Mouse (Mus musculus): Measurements from ENCODE around the gene Igsf3. TPM values are rescaled to one million over a fixed set of nuclear protein-coding genes. Genes with fewer than 3 reads are reported as not detected.
A peak's percentile ranks its signal among the peaks of the same experiment; 100 is the strongest.

Igsf3 gene
- polyA plus RNA-seq, 1 experiment: 24.9 TPM

DNA sequence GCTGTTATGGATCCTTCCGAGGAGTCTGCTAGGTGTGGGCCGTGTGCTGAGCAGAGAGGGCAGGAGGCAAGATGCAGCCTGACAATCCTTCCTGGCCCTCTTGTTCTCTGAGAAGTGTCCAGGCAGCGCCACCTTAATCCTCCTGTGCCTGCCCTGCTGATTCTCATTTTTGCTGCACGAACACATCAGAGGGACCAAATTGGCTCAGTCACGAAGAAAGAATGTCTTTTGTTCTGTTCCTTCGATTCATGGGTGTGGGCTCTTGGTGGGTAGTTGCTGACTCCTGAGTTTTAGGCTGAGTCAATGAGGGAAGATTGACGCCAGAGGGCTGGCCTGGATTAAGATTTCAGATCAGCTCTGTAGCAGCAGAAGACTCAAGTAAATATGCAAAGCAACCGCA is 84.9 kb downstream of the Igsf3 start:
- TF ChIP-seq CTCF (IDR thresholded peaks at IDR 0.05; ENCODE audit: borderline replicate concordance, insufficient read depth, low read length) (no peak), POLR2A (IDR thresholded peaks at IDR 0.05; ENCODE audit: low read depth, low read length) (no peak)
- Histone ChIP-seq H3K27ac (ENCODE audit: insufficient read depth, low read length) (peak overlapping the region; percentile 45), H3K4me3 (ENCODE audit: insufficient read depth, low read length) (no peak overlapping the region), H3K4me1 (ENCODE audit: control insufficient read depth, insufficient read depth, low read length) (peaks cover 2% of the 10 kb centered on the region; the same call in 1 of the 2 replicates)

DNA sequence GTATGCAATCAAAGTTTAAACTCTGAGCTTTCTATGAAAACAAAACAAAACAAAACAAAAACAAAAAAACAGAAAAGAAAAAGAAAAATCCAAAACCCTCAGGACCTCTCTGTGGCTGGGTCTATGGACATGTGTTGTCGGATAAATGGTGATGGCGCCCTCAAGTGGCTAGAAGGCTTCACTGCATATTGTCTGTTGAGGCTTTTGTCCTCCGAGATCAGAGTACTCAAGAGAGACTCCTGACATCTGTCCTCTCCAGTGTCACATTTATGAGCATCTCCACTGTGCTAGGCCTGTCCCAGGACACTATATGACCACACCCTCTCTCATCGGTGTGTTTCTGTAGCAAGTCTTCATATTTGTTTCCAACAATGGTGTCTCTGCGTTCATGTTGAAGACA is 85.4 kb downstream of the Igsf3 start:
- peak overlapping the region; percentile 55 for H3K27ac ChIP-seq (ENCODE audit: insufficient read depth, low read length)
- no peak for TF ChIP-seq POLR2A (IDR thresholded peaks at IDR 0.05; ENCODE audit: low read depth, low read length)
- TF ChIP-seq CTCF (IDR thresholded peaks at IDR 0.05; ENCODE audit: borderline replicate concordance, insufficient read depth, low read length): peak; percentile 38; the same call in 1 of the 2 replicates

DNA sequence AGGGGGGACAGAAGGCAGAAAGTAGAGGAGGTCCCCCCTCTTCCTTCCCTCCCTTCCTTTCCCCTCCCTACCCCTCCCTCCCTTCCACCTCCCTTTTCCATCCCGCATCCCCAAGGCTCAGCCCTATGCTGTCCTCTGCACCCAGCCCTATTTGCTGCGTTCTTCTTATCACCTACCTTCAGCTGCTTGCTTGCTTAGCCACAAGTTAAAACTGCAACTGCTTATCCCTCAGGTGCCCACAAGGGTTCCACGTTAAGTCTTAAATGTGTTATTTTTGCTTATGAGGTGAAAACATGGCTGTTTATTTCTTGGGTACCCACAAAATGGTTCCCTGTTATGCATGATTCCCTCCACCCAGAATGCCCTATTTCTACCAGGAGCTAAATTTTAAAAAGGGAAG is 86.6 kb downstream of the Igsf3 start:
- no peak overlapping the region for H3K4me3 ChIP-seq (ENCODE audit: insufficient read depth, low read length)
- H3K4me1 ChIP-seq (ENCODE audit: control insufficient read depth, insufficient read depth, low read length): peaks cover 2% of the 10 kb centered on the region; the same call in 1 of the 2 replicates
- H3K27ac ChIP-seq (ENCODE audit: insufficient read depth, low read length): no peak overlapping the region
- TF ChIP-seq POLR2A (IDR thresholded peaks at IDR 0.05; ENCODE audit: low read depth, low read length) (no peak), CTCF (IDR thresholded peaks at IDR 0.05; ENCODE audit: borderline replicate concordance, insufficient read depth, low read length) (no peak)

More for the DNA sequence above, 85.4 kb downstream of the Igsf3 start:
- no peak overlapping the region for H3K4me3 ChIP-seq (ENCODE audit: insufficient read depth, low read length)
- peaks cover 2% of the 10 kb centered on the region; the same call in 1 of the 2 replicates for H3K4me1 ChIP-seq (ENCODE audit: control insufficient read depth, insufficient read depth, low read length)

DNA sequence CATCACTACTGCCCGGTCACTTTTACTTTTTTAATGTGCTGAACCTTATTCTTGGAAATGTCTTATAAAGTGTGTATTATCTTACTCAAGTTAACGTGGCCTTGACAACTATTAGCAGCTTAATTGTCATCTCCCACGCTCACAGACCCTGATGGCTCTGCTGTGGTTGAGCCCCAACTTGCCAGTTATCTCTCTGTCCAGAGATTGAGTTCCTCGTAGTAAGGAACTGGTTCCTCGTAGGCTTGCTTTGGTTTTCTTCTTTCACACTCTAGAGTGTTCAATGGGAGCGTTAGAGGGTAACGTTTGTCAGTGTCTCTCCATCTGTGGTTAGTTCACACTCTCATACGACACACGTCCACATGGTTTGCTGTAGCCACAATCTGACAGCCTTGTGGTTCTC is 92.8 kb downstream of the Igsf3 start:
- Histone ChIP-seq H3K4me3 (ENCODE audit: insufficient read depth, low read length) (no peak overlapping the region), H3K4me1 (ENCODE audit: control insufficient read depth, insufficient read depth, low read length) (peaks cover 3% of the 10 kb centered on the region), H3K27ac (ENCODE audit: insufficient read depth, low read length) (no peak overlapping the region)
- TF ChIP-seq POLR2A (IDR thresholded peaks at IDR 0.05; ENCODE audit: low read depth, low read length) (no peak), CTCF (IDR thresholded peaks at IDR 0.05; ENCODE audit: borderline replicate concordance, insufficient read depth, low read length) (no peak)

DNA sequence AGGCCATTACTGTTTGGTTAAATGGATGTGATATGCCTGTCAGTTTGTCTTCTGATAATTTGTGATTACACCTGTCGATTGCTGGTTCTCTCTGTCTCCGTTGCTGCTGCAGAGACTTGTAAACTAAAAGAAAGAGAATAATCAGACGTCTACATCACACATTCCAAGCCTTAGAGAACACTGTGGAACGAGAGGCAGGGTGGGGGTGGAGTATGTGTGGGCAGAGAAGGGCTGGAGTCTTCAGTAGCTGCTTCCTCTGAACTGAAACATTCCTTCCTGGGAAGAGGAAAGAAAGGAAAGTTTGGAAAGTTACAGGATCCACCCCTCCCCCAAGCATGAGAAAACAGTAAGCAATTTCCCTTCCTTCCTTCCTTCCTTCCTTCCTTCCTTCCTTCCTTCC is 95.0 kb downstream of the Igsf3 start:
- Histone ChIP-seq H3K27ac (ENCODE audit: insufficient read depth, low read length) (no peak overlapping the region), H3K4me1 (ENCODE audit: control insufficient read depth, insufficient read depth, low read length) (peaks cover 3% of the 10 kb centered on the region), H3K4me3 (ENCODE audit: insufficient read depth, low read length) (no peak overlapping the region)
- no peak for TF ChIP-seq CTCF (IDR thresholded peaks at IDR 0.05; ENCODE audit: borderline replicate concordance, insufficient read depth, low read length)
- TF ChIP-seq POLR2A (IDR thresholded peaks at IDR 0.05; ENCODE audit: low read depth, low read length): no peak

DNA sequence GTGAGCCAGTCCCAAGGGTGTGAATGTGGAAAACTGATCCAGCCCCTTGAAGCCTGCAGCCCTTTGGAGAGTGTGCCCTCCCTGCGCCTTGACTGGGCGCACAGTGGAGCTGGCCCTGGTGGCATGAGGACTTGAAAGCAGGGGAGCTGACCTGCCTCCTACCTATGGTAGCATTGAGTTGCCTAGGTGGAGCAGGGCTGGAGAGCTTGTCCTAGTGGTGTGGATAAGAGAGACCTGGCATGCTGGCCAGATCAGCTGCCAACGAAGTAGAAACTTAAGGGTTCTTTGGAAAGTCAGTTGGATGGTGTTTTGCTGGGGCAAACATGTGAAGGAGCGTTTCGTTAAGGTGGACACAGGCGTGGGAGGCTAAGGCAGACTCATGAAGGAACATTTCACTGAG is 105.1 kb downstream of the Igsf3 start:
- no peak overlapping the region for H3K27ac ChIP-seq (ENCODE audit: insufficient read depth, low read length)

DNA sequence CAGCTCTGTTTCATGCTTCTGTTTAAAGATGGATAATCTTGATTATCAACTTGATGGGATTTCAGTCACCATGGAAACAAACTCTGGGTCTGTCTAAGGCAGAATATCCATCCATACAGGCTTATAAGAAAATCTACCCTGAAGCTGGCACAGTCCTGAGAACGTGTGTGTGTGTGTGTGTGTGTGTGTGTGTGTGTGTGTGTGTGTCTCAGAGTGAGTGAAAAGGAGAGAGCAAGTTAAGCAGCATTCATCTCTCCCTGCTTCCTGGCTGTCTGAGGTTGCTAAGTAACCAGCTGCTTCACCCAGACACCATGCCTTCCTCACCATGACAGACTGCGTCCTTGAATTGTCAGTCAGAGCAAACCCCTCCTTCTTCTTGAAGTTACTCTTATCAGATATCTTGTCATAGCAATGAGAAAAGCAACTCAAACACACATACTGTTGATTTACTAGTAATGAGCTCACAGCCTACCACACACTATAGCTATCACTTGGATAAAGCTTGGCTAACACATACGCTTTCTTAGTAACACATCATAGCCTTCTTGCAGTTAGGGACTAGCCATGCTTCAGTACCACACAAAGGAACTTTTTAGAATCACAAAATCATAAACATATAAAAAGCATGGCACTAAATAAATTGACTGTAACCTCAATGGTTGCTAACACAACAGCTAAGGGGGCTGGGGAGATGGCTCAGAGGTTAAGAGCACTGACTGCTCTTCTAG is 106.5 kb downstream of the Igsf3 start:
- TF ChIP-seq POLR2A (IDR thresholded peaks at IDR 0.05; ENCODE audit: low read depth, low read length): no peak
- no peak for TF ChIP-seq CTCF (IDR thresholded peaks at IDR 0.05; ENCODE audit: borderline replicate concordance, insufficient read depth, low read length)
- H3K27ac ChIP-seq (ENCODE audit: insufficient read depth, low read length): no peak overlapping the region
- H3K4me1 ChIP-seq (ENCODE audit: control insufficient read depth, insufficient read depth, low read length): no peaks in the 10 kb centered on the region
- H3K4me3 ChIP-seq (ENCODE audit: insufficient read depth, low read length): no peak overlapping the region

More for the DNA sequence above, 105.1 kb downstream of the Igsf3 start:
- H3K4me3 ChIP-seq (ENCODE audit: insufficient read depth, low read length): no peak overlapping the region
- TF ChIP-seq CTCF (IDR thresholded peaks at IDR 0.05; ENCODE audit: borderline replicate concordance, insufficient read depth, low read length): no peak
- TF ChIP-seq POLR2A (IDR thresholded peaks at IDR 0.05; ENCODE audit: low read depth, low read length): no peak
- no peaks in the 10 kb centered on the region for H3K4me1 ChIP-seq (ENCODE audit: control insufficient read depth, insufficient read depth, low read length)

DNA sequence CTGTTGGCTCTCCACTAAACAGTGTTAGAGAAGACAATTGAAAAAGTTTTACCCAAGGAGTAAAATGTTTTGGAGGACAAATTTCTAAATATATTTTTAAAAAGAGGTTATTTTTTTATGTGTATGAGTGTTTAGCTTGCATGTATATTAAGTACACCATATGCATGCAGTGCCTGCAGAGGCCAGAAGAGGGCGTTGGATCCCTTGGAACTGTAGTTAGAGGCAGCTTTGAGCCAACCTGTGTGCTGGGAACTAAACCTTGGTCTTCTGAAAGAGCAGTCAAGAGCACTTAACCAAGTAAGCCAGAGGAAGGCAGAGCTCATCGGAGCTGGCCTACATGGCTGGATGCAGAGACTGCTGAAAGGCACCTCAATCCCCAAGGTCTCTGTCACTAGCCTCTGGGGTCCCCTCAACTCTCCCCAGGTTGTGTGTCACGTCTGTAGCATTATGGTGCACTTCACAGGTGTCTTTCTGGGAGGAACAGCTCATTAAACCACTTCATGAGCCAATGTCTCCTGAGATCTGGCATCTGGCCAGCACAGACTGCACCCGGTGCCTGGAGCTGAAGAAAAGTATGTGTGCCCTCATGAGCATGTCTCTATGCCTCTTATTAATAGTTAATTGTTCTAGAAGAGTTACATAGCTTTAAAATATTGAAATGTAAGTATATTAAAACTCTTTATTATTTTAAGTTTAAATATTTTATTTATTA is 109.3 kb downstream of the Igsf3 start:
- no peak overlapping the region for H3K4me3 ChIP-seq (ENCODE audit: insufficient read depth, low read length)
- H3K4me1 ChIP-seq (ENCODE audit: control insufficient read depth, insufficient read depth, low read length): no peaks in the 10 kb centered on the region
- H3K27ac ChIP-seq (ENCODE audit: insufficient read depth, low read length): no peak overlapping the region
- TF ChIP-seq POLR2A (IDR thresholded peaks at IDR 0.05; ENCODE audit: low read depth, low read length) (no peak), CTCF (IDR thresholded peaks at IDR 0.05; ENCODE audit: borderline replicate concordance, insufficient read depth, low read length) (no peak)

DNA sequence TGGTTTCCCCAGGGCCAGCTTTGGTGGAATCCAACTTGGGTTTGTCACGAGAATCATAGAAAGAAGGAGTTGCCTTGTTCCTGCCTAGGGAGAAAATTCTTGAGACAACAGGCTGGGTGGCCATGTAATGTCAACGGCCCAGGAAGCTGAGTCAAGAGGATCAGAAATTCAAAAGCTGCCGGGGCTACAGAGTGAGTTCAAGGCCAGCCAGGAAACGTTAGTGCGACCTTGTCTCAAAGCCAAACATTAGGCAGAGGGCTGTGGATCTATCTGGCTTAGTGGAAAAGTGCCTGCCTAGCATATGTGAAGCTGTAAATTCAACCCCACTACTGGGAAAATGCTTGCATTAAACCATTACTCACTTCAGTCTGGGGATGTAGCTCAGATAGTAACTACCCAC is 110.6 kb downstream of the Igsf3 start:
- TF ChIP-seq CTCF (IDR thresholded peaks at IDR 0.05; ENCODE audit: borderline replicate concordance, insufficient read depth, low read length) (no peak), POLR2A (IDR thresholded peaks at IDR 0.05; ENCODE audit: low read depth, low read length) (no peak)
- Histone ChIP-seq H3K27ac (ENCODE audit: insufficient read depth, low read length) (no peak overlapping the region), H3K4me1 (ENCODE audit: control insufficient read depth, insufficient read depth, low read length) (no peaks in the 10 kb centered on the region), H3K4me3 (ENCODE audit: insufficient read depth, low read length) (no peak overlapping the region)

DNA sequence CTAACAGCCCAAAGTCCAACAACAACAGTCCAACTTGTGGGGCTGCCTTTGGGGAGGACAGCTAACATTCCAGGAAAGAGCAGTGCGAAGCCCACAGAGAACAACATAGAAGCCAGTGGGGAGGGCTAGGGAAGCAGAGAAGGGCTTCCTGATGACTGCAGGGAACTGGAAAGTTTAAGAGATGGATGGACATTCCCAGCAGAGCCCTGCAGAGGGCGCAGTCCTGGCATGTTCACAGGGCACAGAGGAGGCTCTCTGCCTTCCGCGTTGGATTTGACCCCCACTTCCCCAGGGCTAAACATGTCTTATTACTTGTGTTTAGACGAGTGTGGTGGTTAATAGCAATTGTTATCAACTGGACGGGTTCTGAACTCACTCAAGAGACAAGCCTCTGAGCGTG is 111.3 kb downstream of the Igsf3 start:
- Histone ChIP-seq H3K27ac (ENCODE audit: insufficient read depth, low read length) (no peak overlapping the region), H3K4me3 (ENCODE audit: insufficient read depth, low read length) (no peak overlapping the region), H3K4me1 (ENCODE audit: control insufficient read depth, insufficient read depth, low read length) (no peaks in the 10 kb centered on the region)
- TF ChIP-seq CTCF (IDR thresholded peaks at IDR 0.05; ENCODE audit: borderline replicate concordance, insufficient read depth, low read length): no peak
- no peak for TF ChIP-seq POLR2A (IDR thresholded peaks at IDR 0.05; ENCODE audit: low read depth, low read length)
